Mouse (Mus musculus): ENCODE results near the gene Arl5a.

DNA sequence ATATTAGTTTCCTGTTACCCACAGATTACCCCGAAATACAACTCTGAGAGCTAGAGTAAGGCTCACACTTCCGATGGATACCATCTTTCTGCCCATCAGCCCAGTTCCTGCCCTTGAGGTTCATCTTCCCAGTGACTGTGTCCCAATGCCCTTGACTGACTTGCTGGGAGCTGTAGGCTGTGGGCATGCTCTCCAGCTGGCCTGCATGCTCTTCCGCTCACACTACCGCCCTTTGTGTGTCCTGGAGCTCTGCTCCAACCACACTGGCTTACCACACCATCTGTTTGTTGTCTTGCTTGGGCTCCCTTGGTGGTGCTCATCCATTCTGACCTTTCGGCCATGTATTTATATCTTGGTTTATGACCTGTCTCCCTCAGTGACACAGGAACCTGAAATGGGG is 57.0 kb downstream of the Arl5a start:
- TF ChIP-seq CTCF (conservative IDR thresholded peaks at IDR 0.05; ENCODE audit: insufficient read depth, insufficient read length, low read depth, low read length) = no peak
- TF ChIP-seq POLR2A (IDR thresholded peaks at IDR 0.05; ENCODE audit: low read depth, low read length) = no peak
